Mouse (Mus musculus): Measurements from ENCODE around the gene Stk16. TPM values are rescaled to one million over a fixed set of nuclear protein-coding genes. Genes with fewer than 3 reads are reported as not detected.
"Not testable (repeated sequence)": the region's sequence is repeated elsewhere in the genome, so short reads cannot be mapped to it uniquely, and the experiment has no call there.

The Stk16 gene
- total RNA-seq, 2 experiments from 2014 or later: 91.9 to 101 TPM

GRCm38 (mm10) chr1:75212542-75212941 lies 1.9 kb downstream of the Stk16 start:
- no peak for DNase-seq

GRCm38 (mm10) chr1:75213096-75213495 lies 2.5 kb downstream of the Stk16 start:
- no peak for DNase-seq

- DNase-seq: no peak
Observed at GRCm38 (mm10) chr1:75214442-75214841, 3.8 kb downstream of the Stk16 start.

DNA sequence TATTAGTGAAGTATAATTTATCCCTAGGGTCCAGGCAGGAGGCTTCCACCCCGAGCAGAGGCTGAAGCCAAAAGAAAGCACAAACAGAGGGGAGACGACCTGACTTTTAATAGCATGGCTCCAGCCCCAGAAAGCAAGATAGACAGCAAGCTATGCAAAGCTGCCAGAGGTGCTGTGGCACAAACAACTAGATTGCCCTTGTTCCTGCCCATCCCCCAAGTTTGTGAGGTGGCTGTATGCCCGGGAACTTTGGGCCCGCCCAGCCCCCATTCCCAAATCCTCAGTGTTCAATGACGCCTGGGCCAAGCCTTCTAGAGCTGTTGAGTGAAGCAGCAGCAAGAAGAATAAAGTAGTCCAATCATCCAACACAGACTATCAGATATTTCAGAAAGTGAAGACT lies 4.2 kb downstream of the Stk16 start:
- peak; percentile 65 for DNase-seq

DNA sequence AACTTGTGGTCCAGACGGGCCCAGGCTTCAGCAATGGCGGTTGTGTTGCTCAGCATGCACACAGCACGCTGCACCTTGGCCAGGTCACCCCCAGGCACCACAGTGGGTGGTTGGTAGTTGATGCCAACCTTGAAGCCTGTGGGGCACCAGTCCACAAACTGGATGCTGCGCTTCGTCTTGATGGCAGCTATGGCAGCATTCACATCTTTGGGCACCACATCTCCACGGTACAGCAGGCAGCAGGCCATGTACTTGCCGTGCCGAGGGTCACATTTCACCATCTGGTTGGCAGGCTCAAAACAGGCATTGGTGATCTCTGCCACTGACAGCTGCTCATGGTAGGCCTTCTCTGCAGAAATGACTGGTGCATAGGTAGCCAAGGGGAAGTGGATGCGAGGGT lies 5.1 kb downstream of the Stk16 start:
- no peak for DNase-seq

DNA sequence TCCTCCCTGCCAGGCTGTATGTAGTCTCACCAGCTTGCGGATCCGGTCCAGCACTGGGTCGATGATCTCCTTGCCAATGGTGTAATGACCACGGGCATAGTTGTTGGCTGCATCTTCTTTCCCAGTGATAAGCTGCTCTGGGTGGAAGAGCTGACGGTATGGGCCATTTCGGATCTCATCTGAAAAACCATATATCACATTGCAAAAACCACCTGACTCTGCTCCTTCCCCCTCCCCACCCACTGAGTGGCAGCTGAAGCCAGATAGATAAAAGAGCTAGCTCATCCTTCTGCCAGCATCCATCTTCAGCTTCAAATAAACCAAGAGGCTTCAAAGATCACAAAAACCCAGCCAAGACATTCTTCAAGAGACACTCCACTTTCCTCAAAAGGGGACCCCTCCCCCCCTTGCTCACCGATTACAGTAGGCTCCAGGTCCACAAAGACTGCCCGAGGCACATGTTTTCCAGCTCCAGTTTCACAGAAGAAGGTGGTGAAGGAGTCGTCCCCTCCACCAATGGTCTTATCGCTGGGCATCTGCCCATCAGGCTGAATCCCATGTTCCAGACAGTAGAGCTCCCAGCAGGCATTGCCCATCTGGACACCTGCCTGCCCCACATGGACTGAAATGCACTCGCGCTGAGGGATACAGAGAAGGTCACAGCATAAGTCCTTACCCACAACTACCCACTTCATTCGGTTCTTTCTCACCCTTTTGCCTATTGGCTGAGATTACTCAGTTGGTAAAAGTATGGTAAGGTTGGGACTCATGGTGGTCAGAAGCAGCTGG lies 6.4 kb downstream of the Stk16 start:
- DNase-seq: no peak

GRCm38 (mm10) chr1:75217893-75218226 lies 7.2 kb downstream of the Stk16 start:
- DNase-seq: no peak

DNA sequence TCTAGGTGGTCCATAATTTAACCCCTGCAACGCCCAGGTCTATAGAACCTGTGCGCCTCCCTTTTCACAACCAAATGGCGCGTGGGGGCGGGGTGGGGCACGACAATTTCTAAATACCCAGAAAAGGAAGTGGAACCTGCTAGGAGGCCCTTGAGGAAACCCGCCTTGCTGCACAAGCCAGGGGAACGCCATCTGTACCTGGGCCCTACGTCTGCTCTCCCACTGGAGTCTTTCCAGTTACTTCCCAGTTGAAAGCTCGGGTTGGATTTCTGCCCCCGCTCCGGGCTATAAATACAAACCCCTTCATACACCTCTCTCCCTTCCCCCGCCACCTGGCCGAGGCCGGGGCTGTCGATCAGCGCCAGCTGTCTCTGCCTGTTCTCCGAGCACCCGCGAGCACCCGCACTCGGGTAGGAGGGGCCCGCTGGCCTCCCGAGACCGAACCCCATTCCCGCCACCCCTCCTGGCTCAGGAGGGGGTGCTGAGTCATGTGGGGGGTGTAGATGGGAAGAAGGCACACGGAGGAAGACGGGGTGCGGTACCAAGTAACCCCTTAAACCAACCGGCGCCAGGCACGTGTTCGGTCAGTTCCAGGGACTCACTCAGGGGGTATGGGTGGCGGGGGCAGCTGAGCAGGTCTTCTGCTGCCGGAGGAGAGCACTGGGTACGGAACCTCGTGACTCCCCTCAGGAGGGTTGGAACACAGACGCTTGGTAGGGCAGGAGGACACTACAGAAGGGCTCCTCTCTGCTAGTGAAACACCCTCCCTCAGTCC lies 7.8 kb downstream of the Stk16 start:
- peak; percentile 43 for DNase-seq

DNA sequence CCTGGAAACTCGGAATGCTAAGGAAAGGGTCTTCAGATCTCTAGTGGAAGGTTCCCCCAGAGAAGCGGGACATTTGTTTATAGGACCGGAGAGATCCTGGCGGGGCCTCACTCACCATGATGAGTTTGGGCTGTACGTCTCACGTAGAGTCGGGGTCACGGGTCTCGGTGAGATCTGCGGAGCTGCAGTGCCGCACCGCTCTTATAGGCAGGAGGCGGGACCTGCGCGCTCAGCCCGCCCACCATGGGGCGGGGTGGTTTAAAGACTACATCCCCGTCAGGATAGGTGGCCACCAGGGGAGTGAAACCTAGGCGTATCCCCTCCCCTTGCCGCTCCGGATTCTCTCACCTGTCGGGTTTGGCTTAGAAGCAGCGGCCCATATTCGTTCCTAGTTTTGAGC lies 8.4 kb downstream of the Stk16 start:
- peak; percentile 92 for DNase-seq

DNA sequence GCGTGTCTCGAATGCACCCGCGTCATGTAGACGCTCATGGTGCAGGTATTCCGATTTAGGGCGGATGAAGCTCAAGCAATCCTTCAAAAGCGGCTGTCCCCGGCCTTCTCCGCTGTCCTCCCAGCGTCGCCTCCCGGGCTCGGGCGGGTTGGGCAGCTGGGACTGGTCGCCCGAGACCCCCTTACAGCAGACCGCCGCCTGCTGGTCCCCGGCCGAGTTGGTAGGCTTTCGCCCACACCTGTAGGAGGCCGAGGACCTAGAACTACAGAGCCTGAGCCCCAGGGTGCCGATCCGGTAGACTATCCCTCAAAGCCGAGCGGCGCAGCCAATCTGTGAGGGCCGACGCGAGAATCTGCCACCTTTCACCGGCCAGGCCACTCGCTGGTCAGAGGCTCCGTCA lies 8.9 kb downstream of the Stk16 start, which contains the start of gene Tuba4a:
Tuba4a (minus strand) TSS at position 335 of the 400 bp plus-strand sequence.
- peak; percentile 25 for DNase-seq

DNA sequence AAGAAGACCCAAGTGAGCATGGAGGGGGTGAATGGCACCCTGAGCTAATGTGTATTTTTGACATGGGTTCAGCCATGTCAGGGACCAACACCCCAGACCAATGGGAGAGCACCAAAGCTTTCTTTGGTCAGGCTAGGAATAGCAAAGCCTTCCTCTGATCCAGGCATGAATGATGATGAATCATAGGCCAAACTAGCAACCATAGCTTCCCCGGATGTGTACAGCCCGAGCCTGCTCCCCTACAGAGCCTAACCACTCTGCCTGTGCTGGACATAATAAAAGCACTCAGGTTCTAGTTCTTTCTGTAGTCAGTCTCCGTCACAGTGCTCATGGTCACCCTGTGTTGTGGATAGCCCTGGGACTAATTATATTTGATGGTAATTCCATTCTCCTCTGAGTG lies 10.9 kb downstream of the Stk16 start:
- no peak for DNase-seq

DNA sequence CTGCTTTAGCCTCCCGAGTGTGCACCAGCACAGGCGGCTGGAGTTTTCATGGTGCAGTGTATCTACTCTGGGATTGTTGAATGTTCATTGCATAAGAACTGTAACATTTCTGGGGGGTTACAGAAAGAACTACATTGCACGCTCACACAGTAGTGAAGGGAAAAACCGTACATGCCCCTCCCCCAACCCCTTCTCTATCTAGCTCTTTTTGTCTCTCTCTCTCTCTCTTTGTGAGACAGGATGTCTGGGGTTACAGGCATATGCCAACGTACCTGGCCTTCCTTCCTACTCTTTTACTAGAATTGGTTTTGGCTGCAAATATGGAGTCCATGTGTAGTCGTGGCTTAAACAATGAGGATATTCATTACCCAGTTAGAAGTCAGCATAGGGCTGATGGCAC lies 12.3 kb downstream of the Stk16 start:
- no peak for DNase-seq

DNA sequence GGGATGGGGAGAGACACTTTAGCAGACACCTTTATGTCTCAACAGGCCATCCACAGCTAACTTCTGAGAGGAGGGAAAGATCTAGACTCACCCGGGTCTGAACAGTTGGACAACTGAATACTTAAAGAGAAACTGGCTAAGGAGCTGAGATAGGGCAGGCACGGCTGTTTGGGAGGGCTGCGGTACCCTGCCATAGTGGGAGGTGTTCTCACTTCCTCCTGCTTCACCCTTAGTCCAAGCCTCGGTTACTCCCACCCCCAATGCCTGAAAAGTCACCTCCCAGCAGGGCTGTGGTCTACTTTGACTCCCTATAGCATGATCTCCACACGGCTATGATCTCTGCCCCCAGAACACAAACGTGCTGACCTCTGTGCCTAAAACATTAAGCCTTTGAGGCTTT lies 12.9 kb downstream of the Stk16 start:
- no peak for DNase-seq

GRCm38 (mm10) chr1:75225473-75225872 lies 14.8 kb downstream of the Stk16 start:
- DNase-seq: no peak

DNA sequence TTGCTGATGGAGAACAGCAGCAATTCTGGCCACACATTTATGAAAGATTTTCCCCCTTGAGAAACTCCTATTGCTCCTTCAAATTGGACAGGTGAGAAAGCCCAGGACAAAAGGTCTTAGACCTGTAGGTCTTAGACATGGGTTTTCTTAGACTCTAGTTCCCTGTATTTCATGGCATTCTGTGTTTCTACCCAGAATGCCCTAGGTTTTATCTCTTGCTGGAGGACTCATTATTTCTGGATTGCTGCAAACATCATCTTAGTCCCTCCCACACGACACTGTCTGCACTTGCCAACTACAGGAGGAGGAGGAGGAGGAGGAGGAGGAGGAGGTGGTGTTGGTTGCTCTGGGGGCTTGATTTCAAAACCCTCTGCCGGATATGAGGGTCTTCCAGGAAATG lies 15.5 kb downstream of the Stk16 start:
- DNase-seq: no peak

DNA sequence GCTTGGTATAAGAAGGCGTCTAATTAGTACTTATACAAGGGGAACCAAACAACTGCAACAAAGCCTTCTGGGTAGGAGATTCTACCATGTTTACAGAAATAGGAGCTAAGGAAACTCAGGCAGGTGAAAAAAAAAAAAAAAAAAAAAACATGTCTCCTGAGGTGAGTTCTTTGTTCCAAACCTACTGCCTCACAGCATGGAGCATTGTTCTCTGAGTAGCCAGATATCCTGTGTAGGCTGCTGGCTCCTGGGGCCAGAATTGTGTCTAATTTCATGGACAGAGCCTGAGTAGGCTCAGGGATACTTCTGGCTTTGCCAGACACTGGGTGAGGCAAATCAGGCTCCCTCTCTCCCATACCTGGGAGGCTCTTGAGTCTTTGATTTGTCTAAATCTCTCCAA lies 17.0 kb downstream of the Stk16 start:
- DNase-seq: no peak

GRCm38 (mm10) chr1:75229158-75229557 lies 18.5 kb downstream of the Stk16 start:
- no peak for DNase-seq

- DNase-seq: no peak
Observed at GRCm38 (mm10) chr1:75230335-75230994, 19.8 kb downstream of the Stk16 start.

DNA sequence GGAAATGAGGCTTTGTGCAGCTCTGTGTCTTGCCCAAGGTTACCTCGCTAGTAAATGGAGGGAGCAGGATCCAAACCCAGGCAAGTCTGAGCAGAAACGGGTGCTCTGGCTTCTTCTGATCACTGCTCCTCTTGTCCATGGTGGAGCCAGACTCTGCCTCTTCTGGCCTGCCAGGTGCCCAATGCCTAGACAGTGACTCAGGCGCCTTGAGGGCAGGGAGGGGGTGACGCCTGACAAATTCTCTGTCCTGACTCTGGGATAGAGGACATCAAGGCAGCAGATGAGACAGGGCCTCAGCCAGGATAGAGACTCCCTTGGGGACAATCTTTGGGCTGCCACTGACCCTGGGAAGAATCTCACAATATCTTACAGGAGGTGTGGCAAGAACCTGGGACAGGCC lies 20.6 kb downstream of the Stk16 start:
- DNase-seq: no peak

GRCm38 (mm10) chr1:75231664-75232152 lies 21.1 kb downstream of the Stk16 start, which contains the start of gene A630095N17Rik:
A630095N17Rik (minus strand) TSS chr1:75232102.
- DNase-seq: no peak

- not testable (repeated sequence) for DNase-seq
Observed at GRCm38 (mm10) chr1:75232489-75232888, 21.9 kb downstream of the Stk16 start.

GRCm38 (mm10) chr1:75234606-75235005 lies 24.0 kb downstream of the Stk16 start:
- peak; percentile 76 for DNase-seq

Data from adrenal gland, postnatal 10 days (tissue).